Mouse (Mus musculus) midbrain, embryonic 14.5 days (tissue): ENCODE data around the gene Fam178b. TPM values are rescaled to one million over a fixed set of nuclear protein-coding genes. Genes with fewer than 3 reads are reported as not detected.

Experiments
- ATAC-seq: fragments of 200-750 bp; cut with Nextera tagmentation; 2 replicates; pipeline ENCODE4 v1.8.0; 2017; ENCODE audit warnings: moderate number of reproducible peaks, moderate library complexity; ENCODE audit not compliant: low FRiP score, low TSS enrichment
- DNase-seq: peaks from one replicate; pipeline ENCODE4 v3.0.0-alpha.2; 2015
- H3K27ac ChIP-seq: fragments of 300-500 bp; sonication (generic); replicated peaks from 2 replicates; pipeline ENCODE4 v1.5.1; 2014; ENCODE audit warnings: mild to moderate bottlenecking, low read depth, low read length, moderate library complexity
- H3K27me3 ChIP-seq: fragments of 300-500 bp; sonication (generic); 2 replicates; pipeline ENCODE4 v1.6.1; 2014; ENCODE audit warnings: low read length, control low read depth, mixed read lengths; ENCODE audit not compliant: control insufficient read depth, insufficient read depth
- H3K36me3 ChIP-seq: fragments of 300-500 bp; sonication (generic); 2 replicates; pipeline ENCODE4 v1.6.1; 2014; ENCODE audit warnings: low read length, control low read depth; ENCODE audit not compliant: control insufficient read depth, insufficient read depth
- H3K4me1 ChIP-seq: fragments of 300-500 bp; sonication (generic); 2 replicates; pipeline ENCODE4 v1.6.1; 2014; ENCODE audit warnings: mild to moderate bottlenecking, antibody characterized with exemption, low read length, control low read depth; ENCODE audit not compliant: control insufficient read depth, insufficient read depth
- H3K4me2 ChIP-seq: fragments of 300-500 bp; sonication (generic); 2 replicates; pipeline ENCODE4 v1.6.1; 2014; ENCODE audit warnings: mild to moderate bottlenecking, low read length, moderate library complexity
- H3K4me3 ChIP-seq: fragments of 300-500 bp; sonication (generic); replicated peaks from 2 replicates; pipeline ENCODE4 v1.5.1; 2014; ENCODE audit warnings: low read depth, low read length
- H3K9ac ChIP-seq: fragments of 300-500 bp; sonication (generic); replicated peaks from 2 replicates; pipeline ENCODE4 v1.6.1; 2014; ENCODE audit warnings: mild to moderate bottlenecking, low read length, moderate library complexity
- H3K9me3 ChIP-seq: fragments of 300-500 bp; sonication (generic); 2 replicates; pipeline ENCODE4 v1.6.1; 2016; ENCODE audit warnings: low read length, control low read depth, mixed read lengths; ENCODE audit not compliant: control insufficient read depth
- WGBS: fragments of 180-500 bp; shearing (Covaris S2); extraction: QIAGEN DNeasy Blood & Tissue Kit; methylation state at CpG from one replicate; pipeline ENCODE4 v1.1.7; 2014; 5-methylcytosine and 5-hydroxymethylcytosine counted together
- polyA plus RNA-seq: library from polyadenylated mRNA; unstranded; fragments of >200 nt; fragmentation: Nextera tagmentation; extraction: Ambion mirVana; gene quantifications from 2 replicates; pipeline ENCODE4 v1.2.1, GENCODE M21; 2014

Gene Fam178b
- polyA plus RNA-seq, 1 experiment from 2014 or later = 0.29 TPM

DNA sequence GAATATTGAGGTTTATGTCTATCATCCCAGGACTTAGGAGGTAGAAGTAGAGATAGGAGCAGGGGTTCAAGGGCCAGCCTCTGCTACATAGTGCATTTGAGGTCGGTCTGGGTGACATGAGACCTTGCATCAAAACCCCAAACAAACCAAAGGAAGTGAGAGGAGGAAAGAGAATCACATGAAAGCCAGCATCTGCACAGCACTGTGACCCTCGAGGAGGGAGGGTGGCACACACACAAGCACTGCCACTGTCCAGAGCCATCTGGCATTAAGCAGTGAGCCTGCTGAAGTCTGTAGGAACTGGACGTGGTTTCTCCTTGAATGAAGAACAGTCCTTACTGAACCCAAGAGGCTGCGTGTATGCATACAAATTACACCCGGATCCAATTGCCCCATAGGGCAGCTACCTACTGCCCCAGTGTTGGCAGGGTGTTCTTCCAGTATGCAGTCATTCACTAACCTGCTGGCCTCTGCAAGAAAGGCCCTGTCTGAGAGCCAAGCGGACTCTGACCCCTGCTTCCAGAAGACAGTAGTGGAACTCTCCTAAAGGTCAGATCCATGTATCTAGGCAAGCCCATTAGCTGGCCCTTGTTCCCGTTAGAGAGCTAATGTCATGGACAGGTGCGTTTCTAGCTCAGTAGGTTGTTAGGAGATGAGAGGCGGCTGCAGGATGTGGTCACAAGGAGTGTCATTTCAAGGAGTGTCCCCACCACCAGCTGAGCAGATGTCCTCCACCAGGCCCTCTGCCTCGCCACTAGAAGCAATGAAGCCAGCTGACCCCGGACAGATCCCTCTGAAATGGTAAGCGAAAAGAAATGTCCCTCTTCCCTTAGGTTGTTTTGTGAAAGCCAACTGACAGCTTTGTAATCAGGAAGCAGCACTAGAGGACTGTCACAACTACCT lies 78.5 kb downstream of the Fam178b start:
- Histone ChIP-seq H3K4me1 (no peaks in the 10 kb centered on the region), H3K9ac (no peak overlapping the region), H3K27me3 (no peaks in the 10 kb centered on the region), H3K4me3 (no peak overlapping the region), H3K36me3 (no peaks in the 10 kb centered on the region), H3K27ac (no peak overlapping the region), H3K4me2 (no peak overlapping the region), H3K9me3 (no peaks in the 10 kb centered on the region)
- ATAC-seq (no peak), DNase-seq (no peak)
- 87% methylated on average over 12 of the region's 12 CpGs for WGBS

DNA sequence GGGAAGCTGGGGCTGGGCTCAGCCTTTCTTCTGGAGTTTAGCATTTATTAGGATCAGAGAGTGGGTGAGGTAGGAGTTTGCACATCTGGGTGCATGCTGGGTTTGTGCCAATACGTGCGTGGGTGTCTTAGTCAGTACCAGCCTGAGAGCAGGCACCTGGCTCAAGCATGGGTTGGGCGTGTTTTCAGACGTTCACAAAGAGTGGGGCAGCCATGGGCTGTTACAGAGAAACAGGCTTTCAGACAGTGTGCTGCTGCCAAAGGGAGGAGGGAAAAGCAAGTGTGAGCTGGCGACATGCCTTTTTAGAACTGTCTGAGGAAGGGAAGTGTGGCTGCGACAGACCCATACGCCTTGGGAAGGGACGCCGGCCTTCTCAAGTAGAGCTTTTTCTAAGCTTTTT lies 79.6 kb downstream of the Fam178b start:
- DNase-seq (no peak), ATAC-seq (no peak)
- no peaks in the 10 kb centered on the region for H3K36me3 ChIP-seq
- no peak overlapping the region for H3K4me3 ChIP-seq
- no peaks in the 10 kb centered on the region for H3K9me3 ChIP-seq
- H3K27me3 ChIP-seq = no peaks in the 10 kb centered on the region
- no peaks in the 10 kb centered on the region for H3K4me1 ChIP-seq
- H3K27ac ChIP-seq = no peak overlapping the region
- H3K9ac ChIP-seq = no peak overlapping the region
- WGBS = 75% methylated on average over 9 of the region's 9 CpGs
- no peak overlapping the region for H3K4me2 ChIP-seq

DNA sequence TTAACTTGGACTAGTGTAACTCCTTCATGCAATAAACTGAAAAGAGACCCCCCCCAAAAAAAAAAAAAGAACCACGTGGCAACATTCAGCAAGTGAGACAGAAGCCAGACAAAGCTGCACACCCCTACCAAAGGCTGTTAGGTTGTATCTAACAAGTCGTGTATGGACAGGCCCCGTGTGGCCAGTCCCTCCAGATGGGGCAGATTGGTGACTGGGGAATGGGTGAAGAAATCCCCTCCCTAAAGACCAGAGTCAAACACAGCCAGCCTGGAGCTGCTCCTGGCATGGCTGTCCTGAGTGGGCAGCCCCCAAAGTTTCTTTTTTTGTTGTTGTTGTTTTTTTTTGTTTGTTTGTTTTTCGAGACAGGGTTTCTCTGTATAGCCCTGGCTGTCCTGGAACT lies 80.7 kb downstream of the Fam178b start:
- Histone ChIP-seq H3K27me3 (no peaks in the 10 kb centered on the region), H3K27ac (no peak overlapping the region), H3K9me3 (no peaks in the 10 kb centered on the region), H3K4me1 (no peaks in the 10 kb centered on the region), H3K4me3 (no peak overlapping the region), H3K36me3 (no peaks in the 10 kb centered on the region), H3K4me2 (no peak overlapping the region), H3K9ac (no peak overlapping the region)
- DNase-seq (no peak), ATAC-seq (no peak)
- WGBS = 65% methylated on average over 4 of the region's 4 CpGs

DNA sequence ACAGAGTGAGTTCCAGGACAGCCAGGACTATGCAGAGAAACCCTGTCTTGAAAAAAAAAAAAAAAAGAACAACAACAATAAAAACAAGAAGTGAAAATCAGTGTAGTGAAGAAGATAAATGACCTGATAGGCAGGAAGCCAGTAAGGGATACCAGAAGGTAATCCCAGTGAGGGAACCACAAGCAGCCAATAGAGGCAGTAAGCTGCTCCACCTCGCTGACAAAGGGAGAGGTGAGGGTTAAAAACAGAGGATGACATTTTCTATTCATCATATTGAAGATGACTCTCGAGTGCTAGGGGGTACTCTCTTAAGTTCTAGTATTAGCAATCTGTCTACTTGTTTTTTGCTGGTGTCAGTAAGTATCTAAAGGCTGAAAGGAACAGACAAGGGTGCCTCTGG lies 84.6 kb downstream of the Fam178b start:
- WGBS = 66% methylated on average over 2 of the region's 2 CpGs
- no peak for ATAC-seq

DNA sequence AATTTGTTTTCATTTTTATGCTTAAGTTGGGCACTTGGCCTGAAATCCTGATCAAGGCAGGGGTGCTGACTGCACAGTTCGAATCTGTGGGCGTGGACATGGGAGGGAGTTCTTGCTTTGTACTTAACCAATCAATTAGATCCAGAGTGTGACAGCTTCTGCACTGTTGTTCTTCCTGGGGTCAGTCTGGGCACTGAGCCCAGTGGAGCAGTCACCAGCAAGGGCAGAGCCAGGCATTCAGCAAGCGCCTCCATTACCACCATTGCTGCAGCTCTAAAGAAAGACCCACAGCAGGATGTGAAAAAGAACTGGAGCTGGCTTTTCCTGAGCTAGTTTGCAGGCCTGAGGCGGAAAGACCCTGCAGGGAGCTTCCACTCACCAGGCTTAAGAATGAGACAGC lies 86.9 kb downstream of the Fam178b start:
- H3K27ac ChIP-seq = peak overlapping the region; percentile 45; the same call in 1 of the 2 replicates
- ATAC-seq = peak; percentile 77
- WGBS = 7% methylated on average over 4 of the region's 4 CpGs

More for the DNA sequence above, 84.6 kb downstream of the Fam178b start:
- Histone ChIP-seq H3K36me3 (no peaks in the 10 kb centered on the region), H3K27ac (no peak overlapping the region), H3K9ac (no peak overlapping the region), H3K4me2 (no peak overlapping the region), H3K4me3 (no peak overlapping the region), H3K9me3 (no peaks in the 10 kb centered on the region), H3K27me3 (no peaks in the 10 kb centered on the region), H3K4me1 (no peaks in the 10 kb centered on the region)
- no peak for DNase-seq

DNA sequence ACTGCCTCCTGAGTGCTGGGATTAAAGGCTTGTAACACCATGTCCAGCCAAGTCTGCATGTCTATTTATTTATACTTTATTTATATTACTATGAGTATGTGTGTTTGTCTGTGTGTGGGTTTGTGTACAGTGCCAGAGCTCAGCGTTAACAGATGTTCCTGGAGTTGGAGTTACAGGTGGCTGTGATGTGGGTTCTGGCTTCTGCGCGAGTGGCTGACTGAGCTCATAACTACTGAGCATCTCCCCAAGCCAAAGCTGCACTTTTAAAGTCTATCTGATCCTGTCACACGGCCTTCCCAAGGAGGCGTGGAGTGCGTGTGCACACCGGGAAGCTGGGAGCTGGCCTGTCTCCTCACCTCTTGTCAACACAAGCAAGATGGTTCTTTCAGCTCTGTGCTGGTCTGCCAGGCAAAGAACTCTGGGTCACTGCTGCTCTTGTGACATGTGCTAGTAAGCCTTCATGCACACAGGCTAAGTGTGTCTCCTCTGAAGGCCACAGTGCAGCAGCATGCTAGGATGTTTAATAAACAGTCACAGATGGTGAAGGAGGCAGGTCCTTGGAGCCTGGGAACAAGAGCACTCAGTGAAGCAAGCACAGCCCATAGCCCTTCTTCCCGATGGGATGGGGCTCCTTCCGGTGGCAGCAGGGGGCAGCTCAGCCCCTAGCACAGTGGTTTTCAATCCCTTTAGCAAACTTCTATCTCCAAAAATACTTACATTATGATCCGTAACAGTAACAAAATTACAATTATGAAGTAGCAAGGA lies 87.6 kb downstream of the Fam178b start:
- WGBS = 57% methylated on average over 10 of the region's 10 CpGs
- Histone ChIP-seq H3K9me3 (no peaks in the 10 kb centered on the region), H3K4me2 (no peak overlapping the region), H3K4me1 (no peaks in the 10 kb centered on the region), H3K4me3 (no peak overlapping the region), H3K27ac (0 out of 2 replicates have a peak overlapping the region, but pooled peaks have one; percentile 5), H3K36me3 (no peaks in the 10 kb centered on the region), H3K27me3 (no peaks in the 10 kb centered on the region), H3K9ac (no peak overlapping the region)
- no peak; the same call in 1 of the 2 replicates for ATAC-seq
- DNase-seq = no peak

More for the DNA sequence above, 86.9 kb downstream of the Fam178b start:
- H3K9me3 ChIP-seq = no peaks in the 10 kb centered on the region
- no peak overlapping the region for H3K4me3 ChIP-seq
- peak; percentile 71 for DNase-seq
- H3K27me3 ChIP-seq = no peaks in the 10 kb centered on the region
- no peak overlapping the region for H3K9ac ChIP-seq
- H3K4me2 ChIP-seq = no peak overlapping the region
- H3K4me1 ChIP-seq = no peaks in the 10 kb centered on the region
- no peaks in the 10 kb centered on the region for H3K36me3 ChIP-seq

DNA sequence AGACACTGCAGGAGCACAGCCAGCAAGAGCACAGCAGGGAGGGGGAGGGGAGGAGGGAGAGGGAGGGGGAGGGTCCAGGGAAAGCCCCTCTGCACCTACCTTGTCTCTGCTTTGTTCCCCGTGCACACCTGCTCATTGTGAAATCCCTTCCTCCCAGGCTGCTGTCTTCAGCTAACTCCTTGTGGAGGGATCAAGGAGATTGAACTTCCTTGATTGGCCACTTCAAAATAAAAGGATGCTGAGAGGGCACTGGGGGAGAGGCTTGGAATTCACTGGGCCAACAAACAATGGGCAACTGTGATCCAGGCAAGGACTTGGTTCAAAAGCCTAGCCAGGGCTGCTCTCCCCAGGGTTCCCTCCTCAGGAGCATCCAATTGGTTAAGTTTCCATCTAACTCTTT lies 89.9 kb downstream of the Fam178b start:
- H3K27ac ChIP-seq = no peak overlapping the region
- H3K9me3 ChIP-seq = no peaks in the 10 kb centered on the region
- H3K9ac ChIP-seq = no peak overlapping the region
- no peak overlapping the region for H3K4me2 ChIP-seq
- ATAC-seq (no peak), DNase-seq (no peak)
- no peaks in the 10 kb centered on the region for H3K36me3 ChIP-seq
- H3K27me3 ChIP-seq = no peaks in the 10 kb centered on the region
- WGBS = 11% methylated on average over 1 of the region's 1 CpGs
- no peak overlapping the region for H3K4me3 ChIP-seq
- H3K4me1 ChIP-seq = 0 out of 2 replicates have a peak, but pooled peaks cover 5% of the 10 kb centered on the region

DNA sequence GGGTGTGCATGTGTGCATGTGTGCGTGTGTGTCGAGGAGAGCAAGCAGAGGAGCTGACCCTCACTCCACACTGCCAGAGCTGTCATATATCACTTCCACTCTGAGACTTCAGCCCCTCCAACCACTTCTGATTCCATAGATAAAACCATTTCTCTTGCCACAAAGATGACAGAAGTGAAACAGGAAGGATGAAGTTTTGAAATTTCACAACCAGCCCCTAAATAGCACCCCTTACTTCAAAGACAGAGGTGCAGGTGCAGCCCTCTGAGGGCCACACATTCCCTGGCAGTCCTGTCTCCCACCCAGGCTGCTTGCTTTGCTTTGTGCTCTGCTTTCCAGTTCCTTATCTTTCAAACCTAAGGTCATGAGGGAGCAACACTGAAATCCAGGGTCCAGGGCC lies 91.6 kb downstream of the Fam178b start:
- H3K9me3 ChIP-seq = no peaks in the 10 kb centered on the region
- 90% methylated on average over 2 of the region's 2 CpGs for WGBS

More for the DNA sequence above, 91.6 kb downstream of the Fam178b start:
- no peak overlapping the region for H3K9ac ChIP-seq
- H3K27ac ChIP-seq = no peak overlapping the region
- H3K36me3 ChIP-seq = no peaks in the 10 kb centered on the region
- no peak overlapping the region for H3K4me3 ChIP-seq
- ATAC-seq (no peak), DNase-seq (no peak)
- H3K4me1 ChIP-seq = 0 out of 2 replicates have a peak, but pooled peaks cover 5% of the 10 kb centered on the region
- no peak overlapping the region for H3K4me2 ChIP-seq
- H3K27me3 ChIP-seq = no peaks in the 10 kb centered on the region
